Mouse (Mus musculus): ENCODE results near the gene Socs5. TPM values are rescaled to one million over a fixed set of nuclear protein-coding genes. Genes with fewer than 3 reads are reported as not detected.
A peak's percentile ranks its signal among the peaks of the same experiment; 100 is the strongest.
"Not testable (repeated sequence)": the region's sequence is repeated elsewhere in the genome, so short reads cannot be mapped to it uniquely, and the experiment has no call there.

Gene Socs5
- 10 to 100 TPM; 66.3 to 67.8 TPM for total RNA-seq (2021)
- long read RNA-seq, experiment 1, transcript Socs5-203 (2 exons, 978 nt): major isoform, 6 of 15 reads
- long read RNA-seq, experiment 1, partial matches to known transcripts: 0 of 15 reads
- long read RNA-seq, experiment 1, other reads (novel, unspliced or antisense): 9 of 15 reads
- long read RNA-seq, experiment 2, transcript Socs5-203 (2 exons, 978 nt): major isoform, 7 of 20 reads
- long read RNA-seq, experiment 2, partial matches to known transcripts: 0 of 20 reads
- long read RNA-seq, experiment 2, other reads (novel, unspliced or antisense): 13 of 20 reads

GRCm38 (mm10) chr17:87107623-87108221, at the start of gene Socs5:
TSS of gene Socs5 (plus strand) at chr17:87107679.
- peak in 1 of 2 experiments; percentile 71 for DNase-seq (ENCODE audit: low spot score in 2 of 2)

GRCm38 (mm10) chr17:87062639-87063038, 44.8 kb upstream of the Socs5 start:
- no peak for DNase-seq (ENCODE audit: low spot score in 2 of 2)

GRCm38 (mm10) chr17:87063461-87063860, 44.0 kb upstream of the Socs5 start:
- DNase-seq (ENCODE audit: low spot score in 2 of 2): no peak

- no peak for DNase-seq (ENCODE audit: low spot score in 2 of 2)
Observed at GRCm38 (mm10) chr17:87063969-87064368, 43.5 kb upstream of the Socs5 start.

- DNase-seq (ENCODE audit: low spot score in 2 of 2): no peak
Observed at GRCm38 (mm10) chr17:87068997-87069396, 38.5 kb upstream of the Socs5 start.

- not testable (repeated sequence) for DNase-seq (ENCODE audit: low spot score in 2 of 2)
Observed at GRCm38 (mm10) chr17:87072183-87072582, 35.3 kb upstream of the Socs5 start.

- no peak for DNase-seq (ENCODE audit: low spot score in 2 of 2)
Observed at GRCm38 (mm10) chr17:87072766-87073440, 34.6 kb upstream of the Socs5 start.

GRCm38 (mm10) chr17:87073470-87073869, 34.0 kb upstream of the Socs5 start:
- no peak for DNase-seq (ENCODE audit: low spot score in 2 of 2)

- not testable (repeated sequence) for DNase-seq (ENCODE audit: low spot score in 2 of 2)
Observed at GRCm38 (mm10) chr17:87078217-87078616, 29.3 kb upstream of the Socs5 start.

- no peak for DNase-seq (ENCODE audit: low spot score in 2 of 2)
Observed at GRCm38 (mm10) chr17:87080724-87081123, 26.8 kb upstream of the Socs5 start.

- DNase-seq (ENCODE audit: low spot score in 2 of 2): no peak
Observed at GRCm38 (mm10) chr17:87082547-87082946, 24.9 kb upstream of the Socs5 start.

GRCm38 (mm10) chr17:87083671-87084070, 23.8 kb upstream of the Socs5 start:
- no peak for DNase-seq (ENCODE audit: low spot score in 2 of 2)

- DNase-seq (ENCODE audit: low spot score in 2 of 2): no peak
Observed at GRCm38 (mm10) chr17:87085726-87086125, 21.8 kb upstream of the Socs5 start.

GRCm38 (mm10) chr17:87089296-87089695, 18.2 kb upstream of the Socs5 start:
- DNase-seq (ENCODE audit: low spot score in 2 of 2): no peak

GRCm38 (mm10) chr17:87093061-87093460, 14.4 kb upstream of the Socs5 start:
- DNase-seq (ENCODE audit: low spot score in 2 of 2): no peak

GRCm38 (mm10) chr17:87096951-87097350, 10.5 kb upstream of the Socs5 start:
- no peak for DNase-seq (ENCODE audit: low spot score in 2 of 2)

GRCm38 (mm10) chr17:87097576-87097975, 9.9 kb upstream of the Socs5 start:
- DNase-seq (ENCODE audit: low spot score in 2 of 2): no peak

- DNase-seq (ENCODE audit: low spot score in 2 of 2): no peak
Observed at GRCm38 (mm10) chr17:87100947-87101346, 6.5 kb upstream of the Socs5 start.

GRCm38 (mm10) chr17:87102636-87103035, 4.8 kb upstream of the Socs5 start:
- DNase-seq (ENCODE audit: low spot score in 2 of 2): no peak

- no peak for DNase-seq (ENCODE audit: low spot score in 2 of 2)
Observed at GRCm38 (mm10) chr17:87103060-87103459, 4.4 kb upstream of the Socs5 start.

- peak in 1 of 2 experiments; percentile 46 for DNase-seq (ENCODE audit: low spot score in 2 of 2)
Observed at GRCm38 (mm10) chr17:87104276-87104675, 3.2 kb upstream of the Socs5 start.

- DNase-seq (ENCODE audit: low spot score in 2 of 2): no peak
Observed at GRCm38 (mm10) chr17:87105941-87106340, 1.5 kb upstream of the Socs5 start.
